Mouse (Mus musculus) gonadal fat pad, adult 2 months (tissue): ENCODE data around the gene Runx2. TPM values are rescaled to one million over a fixed set of nuclear protein-coding genes. Genes with fewer than 3 reads are reported as not detected.

ENCODE experiments used
- DNase-seq: peaks from one replicate; pipeline ENCODE4 v3.0.0-alpha.2; 2012; ENCODE audit warnings: low read depth
- polyA plus RNA-seq: library from polyadenylated mRNA; depleted of rRNA; stranded (reverse); fragments of >200 nt; gene quantifications from 2 replicates; pipeline ENCODE4 v1.2.3, GENCODE M21; 2012

The Runx2 gene
- polyA plus RNA-seq, 1 experiment = 10.5 TPM

DNA sequence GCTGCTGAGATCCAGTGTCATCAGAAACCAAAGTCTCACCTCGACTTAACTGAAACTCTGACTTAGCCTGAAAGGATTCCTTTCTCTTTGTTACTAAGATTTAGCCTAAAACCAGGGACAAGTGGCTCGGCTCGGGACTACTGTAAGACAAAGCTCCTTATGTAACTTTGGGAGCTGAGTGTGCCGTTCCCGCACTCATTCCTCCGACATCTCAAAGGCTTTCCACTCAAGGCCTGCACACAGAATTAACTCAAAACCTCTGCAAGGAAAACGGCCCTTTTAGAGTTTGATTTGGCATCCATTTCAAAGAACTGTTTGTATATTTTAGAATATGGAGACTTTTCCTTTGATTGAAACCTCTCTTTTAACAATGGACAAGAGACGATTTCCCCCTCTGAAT is 191.3 kb downstream of the Runx2 start:
- no peak for DNase-seq

DNA sequence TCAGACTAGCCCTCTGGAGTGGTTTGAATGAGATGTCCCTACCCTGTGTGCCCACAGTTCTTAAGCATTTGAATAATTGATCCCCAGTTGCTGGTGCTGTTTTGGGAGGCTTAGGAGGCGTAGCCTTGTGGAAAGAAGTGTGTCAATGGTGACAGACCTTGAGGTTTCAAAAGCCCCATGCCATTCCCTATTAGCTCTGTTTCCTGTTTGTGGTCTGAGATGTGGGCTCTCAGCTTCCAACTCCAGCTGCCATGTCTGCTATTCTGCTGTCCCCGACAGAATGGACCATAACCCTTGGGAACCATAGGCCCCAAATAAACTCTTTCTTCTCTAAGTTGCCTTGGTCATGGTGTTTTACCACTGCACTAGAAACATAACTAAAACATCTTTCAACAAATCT is 194.1 kb downstream of the Runx2 start:
- no peak for DNase-seq

GRCm38 (mm10) chr17:44618691-44619090 is 195.9 kb downstream of the Runx2 start:
- DNase-seq = no peak

GRCm38 (mm10) chr17:44618175-44618574 is 196.4 kb downstream of the Runx2 start:
- DNase-seq = no peak

DNA sequence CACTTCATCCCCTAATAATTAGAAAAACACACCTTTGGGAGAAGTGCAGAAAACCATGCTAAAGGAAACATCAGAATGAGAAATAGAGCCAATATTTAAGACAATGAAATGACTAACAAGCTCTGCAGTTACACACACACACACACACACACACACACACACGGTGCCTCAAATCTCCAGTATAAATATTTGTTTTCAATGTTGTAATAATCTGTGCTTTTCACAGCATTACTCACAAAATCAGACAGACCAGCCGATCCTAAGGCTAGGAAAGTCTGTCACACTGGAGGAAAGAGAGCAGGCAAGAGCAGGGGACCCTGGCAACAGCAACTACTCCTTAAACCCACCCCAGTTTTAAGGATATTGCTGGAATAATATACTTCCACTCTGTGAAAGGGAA is 196.9 kb downstream of the Runx2 start:
- no peak for DNase-seq

GRCm38 (mm10) chr17:44613716-44614715 is 200.6 kb downstream of the Runx2 start:
- no peak for DNase-seq

GRCm38 (mm10) chr17:44612641-44613040 is 202.0 kb downstream of the Runx2 start:
- no peak for DNase-seq

GRCm38 (mm10) chr17:44612002-44612401 is 202.6 kb downstream of the Runx2 start:
- DNase-seq = no peak

- no peak for DNase-seq
These were observed 203.1 kb downstream of the Runx2 start for GRCm38 (mm10) chr17:44611543-44611942.

GRCm38 (mm10) chr17:44610828-44611227 is 203.8 kb downstream of the Runx2 start:
- DNase-seq = no peak

DNA sequence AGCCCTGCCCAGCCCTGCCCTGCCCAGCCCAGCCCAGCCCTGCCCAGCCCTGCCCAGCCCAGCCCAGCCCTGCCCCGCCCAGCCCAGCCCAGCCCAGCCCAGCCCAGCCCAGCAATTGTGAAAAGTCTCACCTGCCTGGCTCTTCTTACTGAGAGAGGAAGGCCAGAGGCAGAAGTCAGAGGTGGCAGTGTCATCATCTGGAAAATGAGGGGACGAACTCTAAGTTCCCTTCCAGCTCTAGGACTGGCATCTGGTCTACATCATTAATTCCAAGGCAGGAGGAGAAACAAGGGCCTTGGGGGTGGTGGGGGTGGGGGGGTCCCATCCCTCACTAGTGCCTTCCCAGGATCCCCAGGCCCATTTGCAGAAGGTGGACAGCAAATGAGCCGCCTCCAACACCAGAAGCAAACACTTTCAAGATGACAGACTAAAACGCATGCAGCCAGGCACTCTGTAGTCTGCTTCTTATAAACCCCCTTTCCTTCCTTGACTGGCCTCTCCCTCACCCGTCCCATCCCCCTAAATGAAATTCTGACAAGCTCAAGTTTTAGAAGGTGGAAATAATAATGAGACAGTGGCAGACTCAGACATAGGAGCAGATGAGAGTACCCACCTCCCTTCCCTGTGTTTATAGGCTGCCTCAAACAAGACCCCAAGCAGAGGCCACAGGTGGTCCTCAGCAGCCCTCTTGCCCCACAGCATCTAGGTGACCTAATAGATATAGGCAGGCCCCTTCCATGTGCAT is 204.5 kb downstream of the Runx2 start:
- DNase-seq = no peak

- no peak for DNase-seq
These were observed 205.2 kb downstream of the Runx2 start for GRCm38 (mm10) chr17:44609356-44609755.

DNA sequence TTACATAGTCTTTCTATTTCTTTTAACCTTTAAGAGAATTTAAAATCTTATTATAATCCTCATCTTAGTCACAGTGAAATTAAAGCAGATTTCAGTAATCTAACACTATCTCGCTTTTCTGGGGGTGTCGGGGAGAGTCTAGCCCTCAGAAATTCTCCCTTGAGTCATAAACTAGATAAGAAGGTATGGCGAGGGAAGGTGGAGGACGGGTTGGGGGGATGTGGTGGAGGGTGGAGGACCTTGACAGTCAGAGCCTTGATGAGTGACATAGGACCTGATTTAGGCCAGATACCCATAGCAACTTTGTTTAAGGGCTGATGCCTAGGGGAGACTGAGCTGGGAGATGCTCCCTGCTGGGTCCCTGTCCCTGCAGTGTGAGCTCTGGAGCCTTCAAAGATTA is 205.7 kb downstream of the Runx2 start:
- DNase-seq = no peak

DNA sequence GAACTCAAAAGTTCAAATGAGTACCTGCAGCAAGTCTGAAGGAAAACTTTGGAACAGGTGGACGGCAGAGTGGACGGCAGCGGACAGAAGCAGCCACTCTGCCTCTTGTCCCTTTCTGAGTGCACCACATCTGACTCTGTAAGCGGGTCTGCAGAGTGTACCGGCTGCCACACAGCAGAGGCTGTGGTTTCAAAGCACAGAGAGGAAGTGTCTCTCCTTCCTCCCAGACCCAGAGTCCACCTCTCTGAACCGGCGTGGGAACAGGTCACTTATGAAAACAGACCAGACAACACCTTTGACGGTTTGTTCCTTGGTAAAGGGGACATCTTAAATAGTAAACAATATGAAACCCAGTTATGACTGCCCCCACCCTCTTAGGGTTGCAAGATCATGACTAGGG is 207.2 kb downstream of the Runx2 start:
- DNase-seq = no peak

DNA sequence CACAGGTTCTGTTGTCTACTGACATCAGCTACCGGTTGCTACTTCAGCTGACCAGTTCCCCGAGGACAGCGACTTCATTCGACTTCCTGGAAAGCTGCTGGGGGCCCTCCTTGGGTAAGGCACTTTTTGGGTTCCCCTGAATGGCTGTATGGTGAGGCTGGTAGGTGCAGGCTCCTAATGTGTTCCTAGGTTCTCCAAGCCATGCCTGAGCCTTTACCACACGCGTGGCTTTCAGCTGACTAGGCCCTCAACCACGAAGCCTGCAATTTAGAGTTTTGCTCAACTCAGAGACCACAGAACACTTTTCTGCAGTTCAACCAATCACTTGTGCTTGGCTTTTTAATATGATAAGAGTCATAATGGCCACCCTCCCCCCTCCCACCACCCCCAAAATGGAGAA is 208.4 kb downstream of the Runx2 start:
- no peak for DNase-seq

- DNase-seq = no peak
These were observed 208.8 kb downstream of the Runx2 start for GRCm38 (mm10) chr17:44605749-44606148.

- no peak for DNase-seq
These were observed 211.4 kb downstream of the Runx2 start for GRCm38 (mm10) chr17:44603170-44603569.

DNA sequence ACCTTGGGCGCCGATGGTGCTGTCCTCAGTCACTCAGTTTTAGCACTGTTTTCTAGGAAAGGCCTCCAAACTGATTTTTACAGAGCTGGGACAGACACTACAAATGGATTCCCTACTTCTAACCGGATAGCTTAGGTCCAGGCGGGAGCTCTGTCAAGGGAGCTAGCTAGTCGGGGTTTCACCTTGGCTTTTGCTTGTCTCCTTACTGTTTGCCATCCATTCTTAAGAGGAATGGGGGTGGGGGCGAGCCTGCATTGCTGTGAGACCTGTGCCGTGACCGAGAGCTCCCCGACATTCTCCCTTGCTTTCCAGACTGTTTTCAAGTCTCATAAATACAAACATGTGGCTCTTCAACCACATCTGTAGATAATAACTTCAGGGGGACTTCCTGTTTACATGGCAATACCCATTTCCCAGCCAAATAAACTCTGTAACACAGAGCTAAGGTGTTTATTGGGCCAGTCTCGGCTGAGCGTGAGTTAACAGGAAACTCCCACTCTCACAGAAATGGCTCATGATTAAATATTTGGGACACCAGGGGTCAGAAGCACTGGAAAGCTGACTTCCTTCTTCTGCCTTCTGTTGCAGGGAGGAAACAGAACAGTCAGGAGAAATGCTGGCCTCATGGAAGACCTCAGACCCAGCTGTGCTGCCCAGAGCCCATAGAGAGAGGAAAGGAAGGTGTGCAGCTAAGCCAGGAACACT is 213.1 kb downstream of the Runx2 start:
- DNase-seq = no peak

DNA sequence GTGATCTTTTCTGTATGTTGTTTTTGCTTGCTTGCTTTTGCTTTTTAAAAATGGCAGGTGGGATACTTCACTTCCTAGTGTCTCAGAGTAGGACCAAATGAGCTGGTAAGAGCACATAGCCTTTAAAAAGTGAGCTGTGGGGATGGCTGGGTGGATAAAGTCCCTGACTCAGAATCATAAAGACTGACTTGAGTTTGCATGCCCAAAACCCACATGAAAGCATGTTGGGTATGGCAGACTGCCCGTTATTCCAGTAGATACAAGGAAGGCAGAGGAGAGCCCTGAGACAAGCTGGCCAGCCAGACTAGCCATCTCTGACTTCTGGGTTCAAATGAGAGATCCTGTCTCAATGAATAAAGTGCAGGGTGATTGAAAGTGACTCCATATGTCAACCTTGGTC is 214.7 kb downstream of the Runx2 start:
- no peak for DNase-seq

GRCm38 (mm10) chr17:44599132-44599531 is 215.5 kb downstream of the Runx2 start:
- no peak for DNase-seq

DNA sequence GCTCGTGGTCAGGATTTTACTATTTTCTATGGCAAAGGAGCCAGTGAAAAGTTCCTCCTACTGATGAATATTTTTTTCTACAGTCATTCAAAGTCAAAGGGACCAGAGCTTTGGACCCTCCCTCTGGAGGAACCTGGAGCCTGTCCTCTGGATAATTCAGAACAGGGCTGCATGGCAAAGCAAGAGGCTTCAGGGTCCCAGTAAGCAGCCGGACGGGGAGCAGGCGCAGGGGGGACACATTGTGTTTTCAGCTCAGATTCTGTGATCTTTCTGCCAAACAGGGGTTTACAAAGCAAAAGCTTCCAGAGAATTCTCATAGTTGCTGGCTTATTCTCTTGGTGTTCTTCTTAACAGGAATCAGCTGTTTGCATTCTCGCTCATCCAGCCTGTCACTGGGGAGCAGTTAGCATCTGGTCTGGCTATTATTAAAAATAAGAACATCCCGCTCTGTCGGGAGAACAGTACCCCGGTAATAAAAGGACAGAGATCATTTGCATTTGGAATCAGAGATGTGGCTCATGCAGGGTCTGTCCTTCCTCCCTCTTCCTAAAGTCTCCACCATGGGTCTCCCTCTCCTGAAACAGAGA is 216.6 kb downstream of the Runx2 start:
- no peak for DNase-seq

DNA sequence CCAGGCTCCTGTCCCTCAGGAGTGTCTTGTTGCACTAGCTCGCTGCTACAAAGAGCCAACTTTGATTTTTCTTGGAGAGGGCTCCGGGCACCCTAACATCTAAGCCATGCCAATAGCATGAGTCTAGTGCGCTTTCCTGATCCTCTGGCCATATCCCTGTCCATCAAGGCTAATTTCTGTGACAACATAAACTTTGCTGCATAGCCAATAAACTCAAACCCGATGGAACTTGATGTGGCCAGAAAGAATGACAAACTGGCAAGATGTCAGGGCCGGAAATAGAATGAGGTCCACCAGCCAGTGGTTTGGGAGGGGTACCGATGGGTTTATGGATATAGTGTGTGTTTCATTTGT is 221.9 kb downstream of the Runx2 start:
- no peak for DNase-seq
